Comparison of ENCODE assay signal across 9 mouse cellular contexts in genomic region chr6:37723337-37723736, GRCm38 (mm10).
DNase-seq lines count a peak whose midpoint lies in the region; ATAC-seq lines count a peak whose summit lies in the region.
"Had no signal": no experiment of that assay in that cellular context is flagged by ENCODE, and none has a peak within 500 bp of the region (broad histone marks: within the 10 kb centered on the region; RNA-seq: fewer than 3 reads in every experiment).

No protein-coding gene starts in this region.

- peak overlapping the region; percentile 37; the same call in 1 of the 2 replicates for H3K27ac ChIP-seq in heart, embryonic 10.5 days
- no peak overlapping the region for H3K27ac ChIP-seq in stomach, embryonic 14.5 days (ENCODE audit: low read length)
- H3K27ac ChIP-seq: hindbrain, embryonic 15.5 days had no signal

- DNase-seq in embryo, embryonic 11 days: peak; percentile 33
- no peak for DNase-seq in embryo, embryonic 9.5 days (ENCODE audit: extremely low spot score)
- DNase-seq in right cerebral cortex, adult 2 months (ENCODE audit: low spot score in 2 of 2): peak; percentile 11 to 49
- no peak for DNase-seq in right cerebral cortex, postnatal 36 days (ENCODE audit: low spot score in 2 of 2)
- DNase-seq in heart, embryonic 10.5 days (ENCODE audit: low spot score): no peak
- peak; percentile 29 for DNase-seq in layer of hippocampus, adult 9-11 months
- DNase-seq in thymus, postnatal 4 days: no peak

- H3K9me3 ChIP-seq in heart, embryonic 10.5 days: no peaks in the 10 kb centered on the region
- no peaks in the 10 kb centered on the region for H3K9me3 ChIP-seq in stomach, embryonic 14.5 days (ENCODE audit: control insufficient read depth, low read depth, low read length)
- H3K9me3 ChIP-seq: hindbrain, embryonic 15.5 days had no signal

- no peaks in the 10 kb centered on the region for H3K27me3 ChIP-seq in heart, embryonic 10.5 days (ENCODE audit: insufficient read depth, poor library complexity, severe bottlenecking)
- no peaks in the 10 kb centered on the region for H3K27me3 ChIP-seq in stomach, embryonic 14.5 days (ENCODE audit: control insufficient read depth, insufficient read depth, low read length)
- H3K27me3 ChIP-seq: hindbrain, embryonic 15.5 days had no signal

- no peaks in the 10 kb centered on the region for H3K36me3 ChIP-seq in heart, embryonic 10.5 days
- H3K36me3 ChIP-seq in stomach, embryonic 14.5 days (ENCODE audit: control insufficient read depth, insufficient read depth, low read length): no peaks in the 10 kb centered on the region
- H3K36me3 ChIP-seq: hindbrain, embryonic 15.5 days had no signal

- peak; percentile 37; the same call in 1 of the 2 replicates for ATAC-seq in stomach, embryonic 14.5 days (ENCODE audit: insufficient number of reproducible peaks, insufficient read depth, low FRiP score, low read depth)

- no peak overlapping the region for H3K4me2 ChIP-seq in stomach, embryonic 14.5 days (replicated peaks; ENCODE audit: low read depth, low read length)
- H3K4me2 ChIP-seq: hindbrain, embryonic 15.5 days had no signal

- WGBS in heart, embryonic 10.5 days: 54% methylated on average over 4 of the region's 4 CpGs
- WGBS in stomach, embryonic 14.5 days: 41% methylated on average over 4 of the region's 4 CpGs

- H3K4me1 ChIP-seq in heart, embryonic 10.5 days: no peaks in the 10 kb centered on the region
- H3K4me1 ChIP-seq in stomach, embryonic 14.5 days (ENCODE audit: control insufficient read depth, insufficient read depth, low read length): no peaks in the 10 kb centered on the region
- H3K4me1 ChIP-seq: hindbrain, embryonic 15.5 days had no signal

- H3K9ac ChIP-seq in stomach, embryonic 14.5 days (replicated peaks; ENCODE audit: low read depth, low read length): no peak overlapping the region
- H3K9ac ChIP-seq: hindbrain, embryonic 15.5 days had no signal

- no peak overlapping the region for H3K4me3 ChIP-seq in heart, embryonic 10.5 days
- no peak overlapping the region for H3K4me3 ChIP-seq in stomach, embryonic 14.5 days (ENCODE audit: low read depth, low read length)
- H3K4me3 ChIP-seq: hindbrain, embryonic 15.5 days had no signal

Comparison
In these comparisons a context has a peak if more than half of its experiments do, and no peak if none do; other contexts are left out.
1. DNase-seq: peak in embryo, embryonic 11 days (single experiment), right cerebral cortex, adult 2 months (2 of 2) and layer of hippocampus, adult 9-11 months (single experiment); none in embryo, embryonic 9.5 days (single experiment), right cerebral cortex, postnatal 36 days (0 of 2), heart, embryonic 10.5 days (single experiment) and thymus, postnatal 4 days (single experiment).